Mouse (Mus musculus) spleen, postnatal 14 days (tissue): Measurements from ENCODE around the gene Caln1.

Experiments used
- DNase-seq, 2 experiments: peaks; one replicate each; pipeline ENCODE4 v3.0.0; 2021 to 2022; ENCODE audit warnings: low spot score in 2 of 2

The Caln1 gene

GRCm38 (mm10) chr5:130394386-130394785, 25.1 kb downstream of the Caln1 start:
- DNase-seq: no peak

- no peak for DNase-seq
Observed at GRCm38 (mm10) chr5:130395142-130395541, 25.9 kb downstream of the Caln1 start.

- DNase-seq: no peak
Observed at GRCm38 (mm10) chr5:130400136-130400917, 31.1 kb downstream of the Caln1 start.

GRCm38 (mm10) chr5:130405201-130405600, 35.9 kb downstream of the Caln1 start:
- no peak for DNase-seq

- no peak for DNase-seq
Observed at GRCm38 (mm10) chr5:130409706-130410105, 40.5 kb downstream of the Caln1 start.

GRCm38 (mm10) chr5:130411516-130411915, 42.3 kb downstream of the Caln1 start:
- DNase-seq: no peak

GRCm38 (mm10) chr5:130447438-130447837, 78.2 kb downstream of the Caln1 start:
- no peak for DNase-seq

- DNase-seq: no peak
Observed at GRCm38 (mm10) chr5:130448491-130448890, 79.2 kb downstream of the Caln1 start.

- no peak for DNase-seq
Observed at GRCm38 (mm10) chr5:130448931-130449856, 79.9 kb downstream of the Caln1 start.

GRCm38 (mm10) chr5:130450031-130450541, 80.8 kb downstream of the Caln1 start:
- DNase-seq: no peak

- DNase-seq: no peak
Observed at GRCm38 (mm10) chr5:130458076-130458475, 88.8 kb downstream of the Caln1 start.

- DNase-seq: no peak
Observed at GRCm38 (mm10) chr5:130472209-130472608, 103.0 kb downstream of the Caln1 start.

GRCm38 (mm10) chr5:130474876-130475275, 105.6 kb downstream of the Caln1 start:
- DNase-seq: no peak

- DNase-seq: no peak
Observed at GRCm38 (mm10) chr5:130476741-130477140, 107.5 kb downstream of the Caln1 start.

GRCm38 (mm10) chr5:130480290-130480689, 111.0 kb downstream of the Caln1 start:
- no peak for DNase-seq

GRCm38 (mm10) chr5:130491471-130491870, 122.2 kb downstream of the Caln1 start:
- DNase-seq: no peak

- DNase-seq: no peak
Observed at GRCm38 (mm10) chr5:130492305-130492704, 123.0 kb downstream of the Caln1 start.

- no peak for DNase-seq
Observed at GRCm38 (mm10) chr5:130502541-130502940, 133.3 kb downstream of the Caln1 start.

- DNase-seq: no peak
Observed at GRCm38 (mm10) chr5:130504891-130505290, 135.6 kb downstream of the Caln1 start.

- no peak for DNase-seq
Observed at GRCm38 (mm10) chr5:130510516-130510915, 141.3 kb downstream of the Caln1 start.

- DNase-seq: no peak
Observed at GRCm38 (mm10) chr5:130515395-130515794, 146.1 kb downstream of the Caln1 start.

GRCm38 (mm10) chr5:130520527-130520926, 151.3 kb downstream of the Caln1 start:
- DNase-seq: no peak
